Mouse (Mus musculus) embryonic facial prominence, embryonic 10.5 days (tissue): ENCODE data around the gene Gemin8. TPM values are rescaled to one million over a fixed set of nuclear protein-coding genes. Genes with fewer than 3 reads are reported as not detected.

ENCODE experiments used
- DNase-seq: peaks from one replicate; pipeline ENCODE4 v3.0.0-alpha.2; 2017; ENCODE audit warnings: low spot score
- H3K27ac ChIP-seq: fragments of 300-500 bp; sonication (generic); replicated peaks from 2 replicates; pipeline ENCODE4 v1.5.1; 2016; ENCODE audit warnings: mild to moderate bottlenecking
- H3K27me3 ChIP-seq: fragments of 300-500 bp; sonication (generic); replicated peaks from 2 replicates; pipeline ENCODE4 v1.6.1; 2016; ENCODE audit warnings: low read depth, mild to moderate bottlenecking; ENCODE audit not compliant: poor library complexity, severe bottlenecking
- H3K36me3 ChIP-seq: fragments of 300-500 bp; sonication (generic); replicated peaks from 2 replicates; pipeline ENCODE4 v1.6.1; 2016; ENCODE audit warnings: mild to moderate bottlenecking, moderate library complexity
- H3K4me1 ChIP-seq: fragments of 300-500 bp; sonication (generic); 2 replicates; pipeline ENCODE4 v1.6.1; 2016
- H3K4me3 ChIP-seq: fragments of 300-500 bp; sonication (generic); 2 replicates; pipeline ENCODE4 v1.5.1; 2016; ENCODE audit warnings: mild to moderate bottlenecking, moderate library complexity
- H3K9me3 ChIP-seq: fragments of 300-500 bp; sonication (generic); 2 replicates; pipeline ENCODE4 v1.6.1; 2016; ENCODE audit warnings: mild to moderate bottlenecking
- WGBS: fragments of 180-500 bp; shearing (Covaris S2); methylation state at CpG from one replicate; pipeline ENCODE4 v1.1.7; 2016; 5-methylcytosine and 5-hydroxymethylcytosine counted together
- polyA plus RNA-seq: library from polyadenylated mRNA; unstranded; fragments of >200 nt; fragmentation: Nextera tagmentation; extraction: Ambion mirVana; gene quantifications from 2 replicates; pipeline ENCODE4 v1.2.1, GENCODE M21; 2016

Gemin8 gene
- polyA plus RNA-seq, 1 experiment from 2014 or later: 17.1 TPM

DNA sequence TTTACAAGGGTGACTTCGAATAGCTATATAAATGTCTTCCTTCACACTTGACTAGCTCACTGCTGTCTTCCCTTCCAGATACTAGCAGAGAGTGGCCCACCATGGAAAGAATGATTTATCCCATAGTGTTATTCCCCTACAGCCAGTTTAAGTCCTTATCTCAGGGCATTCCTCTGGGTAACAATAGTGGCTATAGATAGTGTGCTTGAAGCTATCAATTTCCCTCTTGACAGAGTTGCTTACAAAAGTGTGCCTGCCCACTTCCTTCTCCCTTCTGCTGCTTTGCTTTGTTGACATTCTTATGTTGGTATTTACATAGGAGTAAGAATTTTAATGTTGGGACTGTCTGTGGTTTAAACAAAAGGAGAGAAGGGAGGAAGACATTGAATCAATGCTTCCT, 17.5 kb downstream of the Gemin8 start:
- Histone ChIP-seq H3K9me3 (no peaks in the 10 kb centered on the region), H3K27ac (no peak overlapping the region), H3K27me3 (peaks cover 60% of the 10 kb centered on the region), H3K4me3 (no peak overlapping the region), H3K4me1 (no peaks in the 10 kb centered on the region), H3K36me3 (peaks cover 13% of the 10 kb centered on the region)
- DNase-seq: no peak
- WGBS: 89% methylated on average over 1 of the region's 1 CpGs

DNA sequence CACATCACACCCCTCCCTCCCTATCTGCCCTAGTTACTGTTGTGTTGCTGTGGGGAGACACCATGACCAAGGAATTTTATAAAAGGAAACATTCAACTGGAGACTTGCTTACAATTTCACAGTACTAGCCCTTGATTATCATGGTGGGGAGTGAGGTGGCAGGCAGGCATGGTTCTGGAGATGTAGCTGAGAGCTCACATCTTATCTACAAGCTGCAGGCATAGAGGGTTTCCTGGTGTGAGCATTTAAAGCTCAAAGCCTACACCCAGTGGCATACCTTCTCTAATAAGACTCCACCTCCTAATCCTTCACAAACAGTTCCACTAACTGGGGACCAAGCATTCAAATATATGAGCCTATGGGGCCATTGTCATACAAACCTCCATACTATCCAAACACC, 26.1 kb downstream of the Gemin8 start:
- Histone ChIP-seq H3K36me3 (peaks cover 5% of the 10 kb centered on the region), H3K9me3 (no peaks in the 10 kb centered on the region), H3K27me3 (peaks cover 40% of the 10 kb centered on the region), H3K4me3 (no peak overlapping the region), H3K27ac (no peak overlapping the region), H3K4me1 (no peaks in the 10 kb centered on the region)
- DNase-seq: no peak

DNA sequence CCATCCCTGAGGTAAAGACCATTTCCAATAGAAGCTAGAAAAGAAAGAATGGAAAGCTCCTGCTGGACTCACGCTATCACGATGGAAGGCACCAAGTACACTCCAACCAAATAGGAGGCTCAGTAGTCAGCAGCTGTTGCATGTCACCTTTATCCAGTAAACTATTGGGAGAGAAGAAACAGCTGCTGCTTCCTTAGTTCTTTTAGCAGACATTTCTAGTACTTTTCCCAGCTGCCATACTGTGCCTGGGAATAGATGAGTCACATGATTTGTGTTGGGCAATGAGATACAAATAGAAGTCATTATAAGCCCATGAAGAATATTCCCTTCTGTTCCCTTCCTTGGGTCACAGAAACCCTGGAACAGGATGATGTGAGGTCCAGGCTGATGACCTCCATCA, 28.0 kb downstream of the Gemin8 start:
- WGBS: 93% methylated on average over 2 of the region's 2 CpGs
- Histone ChIP-seq H3K36me3 (no peaks in the 10 kb centered on the region), H3K27me3 (peaks cover 47% of the 10 kb centered on the region), H3K4me3 (no peak overlapping the region), H3K27ac (no peak overlapping the region), H3K4me1 (no peaks in the 10 kb centered on the region), H3K9me3 (0 out of 2 replicates have a peak, but pooled peaks cover 2% of the 10 kb centered on the region)
- no peak for DNase-seq

DNA sequence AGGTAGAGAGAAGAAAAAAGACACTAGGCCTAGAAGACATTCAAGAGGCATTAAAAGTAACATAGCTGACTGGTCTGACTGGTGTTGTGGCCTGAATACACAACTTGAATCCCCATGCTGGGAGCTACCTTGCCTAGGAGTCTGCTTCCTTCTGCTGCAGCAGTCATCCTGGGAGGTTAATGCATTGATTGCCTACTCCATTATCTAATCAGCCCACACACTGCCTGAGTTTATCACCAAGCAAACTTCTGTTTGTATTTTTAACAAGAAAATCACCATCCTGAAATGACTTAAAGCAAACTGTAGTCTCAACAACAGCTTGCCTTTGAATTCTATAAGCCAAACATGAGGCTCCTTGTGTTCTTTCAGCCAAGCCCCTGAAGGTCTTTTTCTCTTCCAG, 29.6 kb downstream of the Gemin8 start:
- H3K36me3 ChIP-seq: no peaks in the 10 kb centered on the region
- 0 out of 2 replicates have a peak, but pooled peaks cover 2% of the 10 kb centered on the region for H3K9me3 ChIP-seq
- no peaks in the 10 kb centered on the region for H3K4me1 ChIP-seq
- DNase-seq: no peak
- no peak overlapping the region for H3K4me3 ChIP-seq
- peaks cover 57% of the 10 kb centered on the region for H3K27me3 ChIP-seq
- H3K27ac ChIP-seq: no peak overlapping the region

DNA sequence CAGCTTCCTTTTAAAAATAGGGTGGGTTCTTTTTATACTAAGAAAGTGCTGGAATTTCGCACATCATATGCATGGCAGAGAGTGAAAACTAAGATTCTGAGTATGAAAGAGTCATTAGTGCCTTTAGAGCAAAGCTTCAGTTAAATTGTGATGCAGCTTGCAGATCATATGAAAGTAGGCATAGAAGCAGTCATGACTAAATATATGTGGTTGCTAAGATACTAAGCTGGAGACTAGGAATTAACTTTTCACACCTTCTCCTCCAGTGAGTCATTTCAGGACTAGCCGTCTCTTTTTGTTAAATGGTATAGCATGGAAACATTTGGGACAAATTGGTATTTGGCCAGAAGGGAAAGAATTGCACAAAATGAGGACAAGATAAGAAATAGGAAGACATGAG, 44.3 kb downstream of the Gemin8 start:
- no peak overlapping the region for H3K4me3 ChIP-seq
- no peaks in the 10 kb centered on the region for H3K36me3 ChIP-seq
- WGBS: 90% methylated on average over 2 of the region's 2 CpGs
- no peak overlapping the region for H3K27ac ChIP-seq
- no peak for DNase-seq
- H3K4me1 ChIP-seq: no peaks in the 10 kb centered on the region
- peaks cover 93% of the 10 kb centered on the region for H3K27me3 ChIP-seq
- no peaks in the 10 kb centered on the region for H3K9me3 ChIP-seq

DNA sequence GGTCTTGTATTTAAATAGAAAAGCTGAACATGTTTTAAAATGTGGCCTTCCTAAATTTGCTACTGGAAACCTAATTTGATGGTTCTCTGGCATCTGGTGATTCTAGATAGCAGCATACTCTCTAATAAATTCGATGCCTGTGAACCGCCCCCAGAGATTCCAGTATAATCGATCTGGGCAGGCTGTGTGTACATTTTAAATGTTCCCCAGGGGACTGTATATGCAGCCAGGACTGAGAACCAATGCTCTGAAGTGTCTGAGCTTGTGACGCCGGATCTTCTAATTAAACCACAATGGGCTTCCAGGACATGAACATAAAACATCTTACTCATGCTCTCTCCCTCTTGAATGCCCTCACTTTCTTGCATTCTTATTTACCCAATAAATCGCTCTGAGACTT, 46.0 kb downstream of the Gemin8 start:
- no peak overlapping the region for H3K27ac ChIP-seq
- no peaks in the 10 kb centered on the region for H3K9me3 ChIP-seq
- no peak for DNase-seq
- no peaks in the 10 kb centered on the region for H3K4me1 ChIP-seq
- H3K4me3 ChIP-seq: no peak overlapping the region
- no peaks in the 10 kb centered on the region for H3K36me3 ChIP-seq
- H3K27me3 ChIP-seq: peaks cover 97% of the 10 kb centered on the region
- 86% methylated on average over 6 of the region's 6 CpGs for WGBS

DNA sequence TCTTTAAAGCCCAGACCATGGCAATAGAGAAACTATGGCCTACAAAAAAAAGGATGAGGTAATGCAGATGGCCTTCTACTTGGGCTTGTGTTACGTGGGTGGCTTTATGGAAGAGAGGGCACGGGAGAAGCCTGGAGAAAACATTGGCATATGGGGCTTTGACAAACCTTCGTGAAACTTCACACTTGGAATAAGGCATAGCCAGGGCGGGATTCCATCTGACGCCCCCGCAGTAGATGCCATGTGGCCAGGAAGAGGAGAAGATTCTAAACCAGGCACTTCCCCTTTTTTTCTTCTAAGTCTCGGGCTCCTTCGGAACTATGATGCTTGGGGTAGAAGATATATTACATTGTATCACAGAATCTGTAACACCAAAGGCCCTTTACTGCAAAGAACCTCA, 46.5 kb downstream of the Gemin8 start:
- no peak overlapping the region for H3K4me3 ChIP-seq
- no peak overlapping the region for H3K27ac ChIP-seq
- no peaks in the 10 kb centered on the region for H3K36me3 ChIP-seq
- no peaks in the 10 kb centered on the region for H3K9me3 ChIP-seq
- H3K27me3 ChIP-seq: peaks cover 98% of the 10 kb centered on the region
- 90% methylated on average over 8 of the region's 8 CpGs for WGBS
- H3K4me1 ChIP-seq: no peaks in the 10 kb centered on the region
- DNase-seq: no peak

DNA sequence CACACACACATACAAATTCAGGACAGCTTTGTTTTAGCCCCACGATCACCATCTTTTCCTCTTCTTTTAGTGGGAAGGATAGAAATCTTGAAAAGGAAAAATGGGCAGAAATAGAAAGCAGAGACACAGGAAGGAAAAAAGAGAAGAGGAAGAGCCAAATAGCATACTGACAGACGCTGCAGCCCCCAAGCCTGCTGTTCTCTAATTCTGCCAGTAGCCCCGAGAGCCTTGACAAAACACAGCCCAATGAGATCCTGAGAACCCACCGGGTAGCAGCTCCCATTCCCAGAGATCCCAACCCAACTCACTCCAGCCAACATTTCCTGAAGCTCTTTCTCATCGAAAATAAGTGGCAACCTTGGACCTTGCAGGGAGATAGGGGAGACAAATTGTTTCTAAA, 49.1 kb downstream of the Gemin8 start:
- no peaks in the 10 kb centered on the region for H3K36me3 ChIP-seq
- no peaks in the 10 kb centered on the region for H3K9me3 ChIP-seq
- DNase-seq: no peak
- no peaks in the 10 kb centered on the region for H3K4me1 ChIP-seq
- H3K4me3 ChIP-seq: no peak overlapping the region
- WGBS: 64% methylated on average over 5 of the region's 5 CpGs
- no peak overlapping the region for H3K27ac ChIP-seq
- H3K27me3 ChIP-seq: peaks cover 90% of the 10 kb centered on the region

DNA sequence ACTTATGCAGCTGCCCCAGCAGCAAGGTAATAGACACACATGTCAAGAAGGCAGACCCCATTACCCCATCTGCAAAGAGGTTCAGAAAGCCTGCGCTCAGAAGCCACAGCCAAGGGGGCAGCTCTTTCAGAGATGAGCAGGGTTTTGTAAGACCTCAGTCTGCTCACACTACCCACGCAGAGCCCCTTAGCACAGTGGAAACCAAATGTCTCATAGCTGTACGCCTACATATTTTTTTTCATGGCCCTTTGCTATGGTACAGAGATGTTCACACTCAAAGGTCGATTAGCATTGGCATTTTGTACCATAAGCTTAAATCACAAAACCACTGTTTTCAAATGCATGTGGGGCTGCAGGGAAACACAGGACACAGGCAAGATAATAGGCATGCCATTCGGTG, 56.6 kb downstream of the Gemin8 start:
- Histone ChIP-seq H3K27ac (no peak overlapping the region), H3K27me3 (peaks cover 79% of the 10 kb centered on the region), H3K9me3 (no peaks in the 10 kb centered on the region), H3K36me3 (no peaks in the 10 kb centered on the region), H3K4me1 (no peaks in the 10 kb centered on the region), H3K4me3 (no peak overlapping the region)
- no peak for DNase-seq
- 83% methylated on average over 5 of the region's 5 CpGs for WGBS

DNA sequence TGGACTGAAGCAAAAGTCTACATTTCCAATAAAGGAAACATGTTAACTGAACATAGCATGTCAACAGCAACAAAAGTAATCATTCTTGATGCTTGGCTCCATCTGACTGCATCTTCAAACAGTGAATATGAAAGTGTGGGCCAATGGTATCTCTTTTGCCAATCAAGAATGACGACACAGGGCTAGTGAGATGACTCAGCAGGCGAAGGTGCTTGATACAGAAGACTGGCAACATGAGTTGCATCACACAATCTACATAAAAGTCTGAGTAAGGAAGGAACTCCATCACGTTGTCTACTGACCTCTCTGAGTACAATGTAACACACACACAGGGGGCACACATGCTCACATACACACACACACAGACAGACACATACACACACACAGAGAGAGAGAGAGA, 59.5 kb downstream of the Gemin8 start:
- H3K4me3 ChIP-seq: no peak overlapping the region
- no peaks in the 10 kb centered on the region for H3K4me1 ChIP-seq
- no peak for DNase-seq
- H3K36me3 ChIP-seq: no peaks in the 10 kb centered on the region
- H3K27me3 ChIP-seq: peaks cover 85% of the 10 kb centered on the region
- no peaks in the 10 kb centered on the region for H3K9me3 ChIP-seq
- no peak overlapping the region for H3K27ac ChIP-seq
- 80% methylated on average over 3 of the region's 3 CpGs for WGBS

DNA sequence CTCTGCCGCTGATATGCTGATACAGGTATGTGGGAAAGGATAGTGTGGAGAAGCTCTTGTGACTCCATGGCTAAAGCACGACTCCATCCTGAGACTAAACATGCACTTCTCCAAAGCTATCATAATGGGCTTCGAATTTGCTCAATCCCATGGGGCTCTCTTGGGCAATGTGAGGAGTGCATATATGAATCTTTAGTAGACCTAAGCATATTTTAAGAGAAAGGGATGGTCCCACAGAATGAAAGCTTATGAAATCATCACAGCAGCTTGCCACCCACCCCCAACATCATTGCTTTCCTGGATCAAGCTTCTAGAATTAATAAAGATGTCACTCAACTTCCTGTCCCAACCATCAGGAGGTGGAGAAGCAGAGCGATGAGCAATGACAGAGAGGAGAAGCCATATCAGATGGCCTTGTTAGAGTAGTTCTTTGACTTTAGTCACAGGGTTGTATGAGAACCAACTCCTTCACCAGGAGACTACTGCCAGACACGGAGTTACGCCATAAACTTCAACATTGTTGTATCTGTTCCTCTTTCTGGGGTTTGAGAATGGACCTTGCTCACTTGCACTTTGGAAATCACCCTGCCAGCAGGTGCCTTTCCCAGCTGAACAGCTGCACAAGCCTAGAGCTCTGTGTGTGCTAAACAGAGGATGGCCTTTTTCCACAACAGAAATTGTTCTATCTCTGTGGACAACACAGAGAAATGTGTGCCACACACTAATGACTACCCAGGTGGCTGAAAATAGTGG, 60.4 kb downstream of the Gemin8 start:
- H3K27me3 ChIP-seq: peaks cover 82% of the 10 kb centered on the region

DNA sequence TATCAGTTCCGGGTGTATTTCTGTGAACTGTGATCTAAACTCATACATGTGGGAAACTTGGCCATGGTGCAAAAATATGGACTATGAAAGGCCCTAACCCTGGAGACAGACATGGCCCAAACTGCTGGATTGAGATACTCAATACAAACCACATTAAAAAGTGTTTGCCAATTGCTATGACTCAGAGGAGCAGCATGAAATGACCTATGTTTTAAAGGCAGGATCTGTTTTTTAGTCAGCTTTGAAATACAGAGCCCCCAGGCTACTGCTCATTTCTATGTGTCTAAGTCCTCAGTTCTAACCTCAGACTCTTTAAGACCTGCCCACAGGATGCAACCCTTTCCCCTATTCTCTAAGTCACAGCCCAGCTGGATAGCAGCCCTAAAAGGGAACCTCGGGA, 65.9 kb downstream of the Gemin8 start:
- Histone ChIP-seq H3K4me3 (no peak overlapping the region), H3K27ac (no peak overlapping the region), H3K9me3 (no peaks in the 10 kb centered on the region), H3K27me3 (peaks cover 93% of the 10 kb centered on the region), H3K36me3 (no peaks in the 10 kb centered on the region), H3K4me1 (0 out of 2 replicates have a peak, but pooled peaks cover 11% of the 10 kb centered on the region)
- 56% methylated on average over 2 of the region's 2 CpGs for WGBS
- no peak for DNase-seq

More for the DNA sequence above, 60.4 kb downstream of the Gemin8 start:
- no peak for DNase-seq
- Histone ChIP-seq H3K9me3 (no peaks in the 10 kb centered on the region), H3K4me3 (no peak overlapping the region), H3K4me1 (no peaks in the 10 kb centered on the region), H3K27ac (no peak overlapping the region), H3K36me3 (no peaks in the 10 kb centered on the region)
- 92% methylated on average over 6 of the region's 6 CpGs for WGBS

DNA sequence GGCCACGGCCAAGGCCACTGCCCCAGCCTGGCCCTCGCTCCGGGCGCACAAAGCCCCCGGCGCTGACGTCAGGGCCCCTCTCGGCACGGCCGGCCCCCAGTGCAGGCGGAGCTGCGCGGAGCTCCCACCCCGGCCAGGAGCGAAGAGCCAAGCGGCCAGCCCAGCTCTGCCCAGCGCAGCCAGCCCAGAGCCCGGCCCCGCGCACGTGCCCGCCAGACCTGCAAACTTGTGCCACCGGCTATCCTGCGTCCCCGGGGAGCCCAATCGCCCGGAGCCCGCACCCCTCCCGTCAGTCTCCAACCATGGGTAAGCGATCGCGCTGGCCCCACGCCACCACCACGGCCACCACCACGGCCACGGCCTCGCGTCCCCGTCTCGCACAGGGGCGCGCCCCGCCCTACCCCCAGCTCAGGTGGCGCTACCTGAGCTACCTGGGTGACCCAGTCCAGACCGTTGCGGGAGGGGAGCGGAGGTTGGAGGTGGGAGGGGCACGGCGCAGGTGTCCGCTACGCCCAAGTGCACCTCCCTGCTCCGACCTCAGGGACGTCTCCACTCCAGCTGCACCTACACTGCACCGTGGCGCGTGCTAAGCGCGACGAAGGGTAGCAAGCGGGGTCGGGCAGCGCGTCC, 68.7 kb downstream of the Gemin8 start, which contains the start of gene Gpm6b:
Gene Gpm6b, plus strand, starts transcription at position 81 of the 630 bp plus-strand sequence.
- H3K27ac ChIP-seq: peak within 1 kb of the TSS; percentile 66
- 0 out of 2 replicates have a peak, but pooled peaks cover 11% of the 10 kb centered on the region for H3K4me1 ChIP-seq
- no peaks in the 10 kb centered on the region for H3K36me3 ChIP-seq
- WGBS: 25% methylated on average over 63 of the region's 63 CpGs
- H3K4me3 ChIP-seq: peak within 1 kb of the TSS; percentile 66
- H3K9me3 ChIP-seq: no peaks in the 10 kb centered on the region
- DNase-seq: peak; percentile 69
- peaks cover 93% of the 10 kb centered on the region for H3K27me3 ChIP-seq
